Mouse (Mus musculus) intestine, embryonic 16.5 days (tissue): ENCODE measurements around the gene Mad1l1. TPM values are rescaled to one million over a fixed set of nuclear protein-coding genes. Genes with fewer than 3 reads are reported as not detected.

ENCODE experiments used
- ATAC-seq: fragments of 200-750 bp; cut with Nextera tagmentation; 2 replicates; pipeline ENCODE4 v1.8.0; 2017; ENCODE audit warnings: moderate TSS enrichment, moderate library complexity
- H3K27ac ChIP-seq: fragments of 300-500 bp; sonication (generic); 2 replicates; pipeline ENCODE4 v1.5.1; 2014; ENCODE audit warnings: mild to moderate bottlenecking, low read length
- H3K27me3 ChIP-seq: fragments of 300-500 bp; sonication (generic); replicated peaks from 2 replicates; pipeline ENCODE4 v1.6.1; 2014; ENCODE audit warnings: low read length, control low read depth, mixed read lengths; ENCODE audit not compliant: control insufficient read depth, insufficient read depth
- H3K36me3 ChIP-seq: fragments of 300-500 bp; sonication (generic); 2 replicates; pipeline ENCODE4 v1.6.1; 2014; ENCODE audit warnings: low read length, control low read depth; ENCODE audit not compliant: control insufficient read depth, insufficient read depth
- H3K4me1 ChIP-seq: fragments of 300-500 bp; sonication (generic); 2 replicates; pipeline ENCODE4 v1.6.1; 2014; ENCODE audit warnings: low read length, control low read depth, mixed read lengths; ENCODE audit not compliant: control insufficient read depth, insufficient read depth
- H3K4me2 ChIP-seq: fragments of 300-500 bp; sonication (generic); 2 replicates; pipeline ENCODE4 v1.6.1; 2014; ENCODE audit warnings: low read depth, low read length, control low read depth
- H3K4me3 ChIP-seq: fragments of 300-500 bp; sonication (generic); 2 replicates; pipeline ENCODE4 v1.5.1; 2014; ENCODE audit warnings: mild to moderate bottlenecking, low read length
- H3K9ac ChIP-seq: fragments of 300-500 bp; sonication (generic); 2 replicates; pipeline ENCODE4 v1.6.1; 2014; ENCODE audit warnings: low read depth, low read length
- H3K9me3 ChIP-seq: fragments of 300-500 bp; sonication (generic); 2 replicates; pipeline ENCODE4 v1.6.1; 2016; ENCODE audit warnings: low read length, control low read depth; ENCODE audit not compliant: control insufficient read depth
- WGBS: fragments of 180-500 bp; shearing (Covaris S2); extraction: QIAGEN DNeasy Blood & Tissue Kit; methylation state at CpG from one replicate; pipeline ENCODE4 v1.1.7; 2014; 5-methylcytosine and 5-hydroxymethylcytosine counted together
- polyA plus RNA-seq: library from polyadenylated mRNA; unstranded; fragments of >200 nt; fragmentation: Nextera tagmentation; extraction: Ambion mirVana; gene quantifications from 2 replicates; pipeline ENCODE4 v1.2.1, GENCODE M21; 2015

Gene Mad1l1
- polyA plus RNA-seq, 1 experiment from 2014 or later = 34.1 TPM

DNA sequence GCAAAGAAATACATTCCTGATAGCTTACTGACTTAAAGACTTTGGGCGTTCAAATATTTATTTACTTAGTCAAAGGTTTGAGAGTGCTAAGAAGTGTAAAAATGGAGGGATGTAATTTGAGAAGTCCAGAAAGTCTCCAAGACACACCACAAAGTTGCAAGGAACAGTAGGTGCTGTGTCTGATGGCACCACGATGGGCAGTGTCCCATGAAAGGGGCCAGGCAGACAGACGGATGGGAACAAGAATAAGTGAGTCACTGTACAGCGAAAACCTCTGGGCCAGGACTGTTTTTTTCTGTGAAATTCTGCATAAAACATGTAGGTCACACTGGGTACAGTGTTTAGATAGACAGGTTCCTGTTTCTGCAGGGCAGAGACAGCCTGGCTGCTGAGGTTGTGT, 256.8 kb downstream of the Mad1l1 start:
- WGBS = 70% methylated on average over 4 of the region's 4 CpGs

DNA sequence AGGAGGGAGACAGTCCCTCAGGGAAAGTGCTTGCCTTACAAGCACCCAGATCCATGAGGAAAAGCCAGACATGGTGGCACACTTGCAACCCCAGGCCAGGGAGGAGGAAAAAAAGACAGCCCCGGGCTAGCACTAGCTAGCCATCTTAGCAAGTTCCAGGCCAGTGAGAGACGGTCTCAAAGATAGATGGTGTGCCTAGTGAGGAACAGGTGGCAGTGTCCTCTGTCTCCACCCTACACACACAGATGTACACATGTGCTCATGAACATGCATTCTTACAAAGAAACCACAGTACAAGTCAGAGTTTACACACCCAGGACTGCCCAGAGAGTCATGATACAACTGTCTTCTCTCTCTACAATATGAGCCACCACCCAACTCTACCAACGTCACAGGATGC, 258.5 kb downstream of the Mad1l1 start:
- no peak overlapping the region for H3K4me3 ChIP-seq
- no peaks in the 10 kb centered on the region for H3K36me3 ChIP-seq
- no peak for ATAC-seq
- H3K27me3 ChIP-seq = no peaks in the 10 kb centered on the region
- H3K27ac ChIP-seq = no peak overlapping the region
- WGBS = 89% methylated on average over 3 of the region's 3 CpGs
- peaks cover 8% of the 10 kb centered on the region; the same call in 1 of the 2 replicates for H3K4me1 ChIP-seq
- no peaks in the 10 kb centered on the region for H3K9me3 ChIP-seq
- H3K9ac ChIP-seq = no peak overlapping the region
- no peak overlapping the region for H3K4me2 ChIP-seq

More for the DNA sequence above, 256.8 kb downstream of the Mad1l1 start:
- Histone ChIP-seq H3K4me2 (no peak overlapping the region), H3K27me3 (no peaks in the 10 kb centered on the region), H3K27ac (no peak overlapping the region), H3K36me3 (no peaks in the 10 kb centered on the region), H3K9me3 (no peaks in the 10 kb centered on the region), H3K4me3 (no peak overlapping the region), H3K9ac (no peak overlapping the region), H3K4me1 (peaks cover 14% of the 10 kb centered on the region; the same call in 1 of the 2 replicates)
- ATAC-seq = no peak

DNA sequence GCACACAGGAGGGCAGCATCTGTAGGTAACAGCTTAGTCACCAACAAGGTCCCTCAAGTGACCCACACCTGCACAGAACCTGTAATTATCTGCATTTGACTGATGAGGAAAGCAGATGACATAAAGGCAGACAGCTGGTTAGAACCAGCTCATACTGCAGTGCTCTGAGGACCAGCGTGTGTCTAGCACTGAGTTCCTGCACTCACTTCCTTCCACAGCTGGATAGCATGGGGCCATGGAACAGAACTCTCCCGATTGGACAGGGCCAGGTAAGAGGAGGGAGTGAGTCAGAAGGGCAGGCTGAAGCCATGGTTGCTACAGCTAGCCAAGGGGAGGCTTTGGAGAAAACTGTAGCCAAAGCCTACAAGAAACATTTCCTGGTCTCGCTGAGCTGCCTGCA, 259.0 kb downstream of the Mad1l1 start:
- Histone ChIP-seq H3K36me3 (no peaks in the 10 kb centered on the region), H3K27me3 (no peaks in the 10 kb centered on the region), H3K4me3 (no peak overlapping the region), H3K27ac (no peak overlapping the region), H3K9ac (no peak overlapping the region), H3K4me2 (no peak overlapping the region), H3K4me1 (peaks cover 8% of the 10 kb centered on the region; the same call in 1 of the 2 replicates), H3K9me3 (no peaks in the 10 kb centered on the region)
- no peak for ATAC-seq
- 71% methylated on average over 3 of the region's 3 CpGs for WGBS

GRCm38 (mm10) chr5:140061296-140061879, 260.0 kb downstream of the Mad1l1 start:
- 38% methylated on average over 6 of the region's 6 CpGs for WGBS
- peak; percentile 76 for ATAC-seq
- H3K27ac ChIP-seq = no peak overlapping the region

GRCm38 (mm10) chr5:140056291-140056690, 265.1 kb downstream of the Mad1l1 start:
- H3K27ac ChIP-seq = no peak overlapping the region
- no peaks in the 10 kb centered on the region for H3K27me3 ChIP-seq
- whole genome bisulfite sequencing = 81% methylated on average over 3 of the region's 3 CpGs
- no peak overlapping the region for H3K9ac ChIP-seq
- H3K4me1 ChIP-seq = peaks cover 4% of the 10 kb centered on the region; the same call in 1 of the 2 replicates
- H3K4me2 ChIP-seq = no peak overlapping the region
- no peaks in the 10 kb centered on the region for H3K36me3 ChIP-seq
- no peak overlapping the region for H3K4me3 ChIP-seq
- ATAC-seq = no peak
- H3K9me3 ChIP-seq = no peaks in the 10 kb centered on the region

More at GRCm38 (mm10) chr5:140061296-140061879, 260.0 kb downstream of the Mad1l1 start:
- Histone ChIP-seq H3K4me3 (no peak overlapping the region), H3K36me3 (no peaks in the 10 kb centered on the region), H3K9ac (no peak overlapping the region), H3K9me3 (no peaks in the 10 kb centered on the region), H3K4me1 (peaks cover 8% of the 10 kb centered on the region; the same call in 1 of the 2 replicates), H3K27me3 (no peaks in the 10 kb centered on the region), H3K4me2 (no peak overlapping the region)

GRCm38 (mm10) chr5:140055431-140055830, 265.9 kb downstream of the Mad1l1 start:
- Histone ChIP-seq H3K4me2 (no peak overlapping the region), H3K27me3 (no peaks in the 10 kb centered on the region), H3K4me3 (no peak overlapping the region), H3K36me3 (no peaks in the 10 kb centered on the region), H3K9ac (no peak overlapping the region), H3K27ac (no peak overlapping the region), H3K4me1 (no peaks in the 10 kb centered on the region), H3K9me3 (no peaks in the 10 kb centered on the region)
- WGBS = 78% methylated on average over 3 of the region's 3 CpGs
- ATAC-seq = no peak

GRCm38 (mm10) chr5:140053626-140054025, 267.7 kb downstream of the Mad1l1 start:
- Histone ChIP-seq H3K4me1 (no peaks in the 10 kb centered on the region), H3K27me3 (no peaks in the 10 kb centered on the region), H3K27ac (no peak overlapping the region), H3K9ac (no peak overlapping the region), H3K9me3 (no peaks in the 10 kb centered on the region), H3K4me2 (no peak overlapping the region), H3K4me3 (no peak overlapping the region), H3K36me3 (no peaks in the 10 kb centered on the region)
- WGBS = 80% methylated on average over 3 of the region's 3 CpGs
- ATAC-seq = no peak

GRCm38 (mm10) chr5:140052405-140052804, 268.9 kb downstream of the Mad1l1 start:
- no peak overlapping the region for H3K9ac ChIP-seq
- no peaks in the 10 kb centered on the region for H3K4me1 ChIP-seq
- H3K4me2 ChIP-seq = no peak overlapping the region
- H3K36me3 ChIP-seq = no peaks in the 10 kb centered on the region
- WGBS = 78% methylated on average over 3 of the region's 3 CpGs
- H3K27me3 ChIP-seq = no peaks in the 10 kb centered on the region
- no peak overlapping the region for H3K4me3 ChIP-seq
- no peak for ATAC-seq
- H3K9me3 ChIP-seq = no peaks in the 10 kb centered on the region
- no peak overlapping the region for H3K27ac ChIP-seq

- no peaks in the 10 kb centered on the region for H3K9me3 ChIP-seq
- H3K4me1 ChIP-seq = peaks cover 15% of the 10 kb centered on the region
- no peak overlapping the region for H3K4me3 ChIP-seq
- peak; percentile 44; the same call in 1 of the 2 replicates for ATAC-seq
- WGBS = 77% methylated on average over 2 of the region's 2 CpGs
- H3K36me3 ChIP-seq = no peaks in the 10 kb centered on the region
- no peaks in the 10 kb centered on the region for H3K27me3 ChIP-seq
- H3K4me2 ChIP-seq = no peak overlapping the region
- no peak overlapping the region for H3K27ac ChIP-seq
- no peak overlapping the region for H3K9ac ChIP-seq
Observed at GRCm38 (mm10) chr5:140045453-140045852, 275.9 kb downstream of the Mad1l1 start.

- no peak for ATAC-seq
- H3K27ac ChIP-seq = no peak overlapping the region
Observed at GRCm38 (mm10) chr5:140043002-140043401, 278.4 kb downstream of the Mad1l1 start.

More at GRCm38 (mm10) chr5:140043002-140043401, 278.4 kb downstream of the Mad1l1 start:
- Histone ChIP-seq H3K27me3 (no peaks in the 10 kb centered on the region), H3K4me2 (no peak overlapping the region), H3K4me3 (no peak overlapping the region), H3K4me1 (peaks cover 15% of the 10 kb centered on the region), H3K36me3 (no peaks in the 10 kb centered on the region), H3K9ac (no peak overlapping the region), H3K9me3 (no peaks in the 10 kb centered on the region)
- WGBS = 68% methylated on average over 1 of the region's 1 CpGs
